Mouse (Mus musculus) thymus, postnatal 14 days (tissue): ENCODE data around the gene Slc22a14.
A peak's percentile ranks its signal among the peaks of the same experiment; 100 is the strongest.

ENCODE experiments used
- DNase-seq: peaks from one replicate; pipeline ENCODE4 v3.0.0; 2021

Gene Slc22a14

DNA sequence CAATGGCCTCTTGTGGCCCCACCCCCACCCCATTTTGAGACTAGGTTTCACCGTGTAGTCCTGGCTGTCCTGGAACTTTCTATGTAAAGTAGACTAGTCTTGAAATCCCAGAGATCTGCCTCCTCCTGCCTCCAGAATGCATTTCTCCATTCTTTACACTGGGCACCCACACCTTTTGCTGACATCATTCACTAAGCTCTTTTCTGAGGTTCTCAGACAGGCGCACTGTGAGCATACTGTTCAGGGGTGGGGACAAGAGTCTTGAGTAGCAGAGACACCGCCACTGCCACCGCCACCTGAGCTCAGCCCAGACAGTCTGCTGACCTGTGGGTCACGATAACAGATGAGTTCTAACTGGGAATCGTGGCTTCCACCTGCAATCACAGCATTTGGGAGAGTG, 9.4 kb downstream of the Slc22a14 start:
- no peak for DNase-seq

- DNase-seq = no peak
Measured at GRCm38 (mm10) chr9:119353926-119354325, 11.4 kb downstream of the Slc22a14 start.

DNA sequence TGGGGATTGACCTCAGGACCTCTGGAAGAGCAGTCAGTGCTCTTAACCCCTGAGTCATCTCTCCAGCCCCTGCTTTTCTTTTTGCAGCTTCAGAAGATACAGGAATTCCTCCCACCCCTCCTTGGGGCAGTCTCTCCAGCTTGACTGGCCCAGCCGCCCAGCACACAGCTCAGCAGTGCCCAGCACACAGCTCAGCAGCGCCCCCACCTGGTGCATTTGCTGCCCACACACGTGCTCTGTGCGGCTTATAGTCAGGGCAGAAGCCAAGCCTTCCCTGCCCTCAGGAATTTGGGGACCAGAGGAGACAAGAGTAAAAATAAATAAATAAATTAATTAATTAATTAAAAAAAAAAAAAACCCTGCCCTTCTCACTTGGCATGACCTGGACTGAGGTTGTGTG, 13.3 kb downstream of the Slc22a14 start:
- peak; percentile 79 for DNase-seq

GRCm38 (mm10) chr9:119350947-119351705, 14.2 kb downstream of the Slc22a14 start:
- DNase-seq = no peak

- no peak for DNase-seq
Measured at GRCm38 (mm10) chr9:119350531-119350930, 14.8 kb downstream of the Slc22a14 start.

GRCm38 (mm10) chr9:119346376-119346775, 19.0 kb downstream of the Slc22a14 start:
- no peak for DNase-seq

- DNase-seq = no peak
Measured at GRCm38 (mm10) chr9:119342728-119343127, 22.6 kb downstream of the Slc22a14 start.

GRCm38 (mm10) chr9:119340909-119341816, 24.2 kb downstream of the Slc22a14 start, which contains the start of gene Myd88:
Gene Myd88, minus strand, starts transcription at chr9:119341411.
- peak; percentile 94 for DNase-seq

- DNase-seq = no peak
Measured at GRCm38 (mm10) chr9:119340212-119340580, 25.2 kb downstream of the Slc22a14 start.

DNA sequence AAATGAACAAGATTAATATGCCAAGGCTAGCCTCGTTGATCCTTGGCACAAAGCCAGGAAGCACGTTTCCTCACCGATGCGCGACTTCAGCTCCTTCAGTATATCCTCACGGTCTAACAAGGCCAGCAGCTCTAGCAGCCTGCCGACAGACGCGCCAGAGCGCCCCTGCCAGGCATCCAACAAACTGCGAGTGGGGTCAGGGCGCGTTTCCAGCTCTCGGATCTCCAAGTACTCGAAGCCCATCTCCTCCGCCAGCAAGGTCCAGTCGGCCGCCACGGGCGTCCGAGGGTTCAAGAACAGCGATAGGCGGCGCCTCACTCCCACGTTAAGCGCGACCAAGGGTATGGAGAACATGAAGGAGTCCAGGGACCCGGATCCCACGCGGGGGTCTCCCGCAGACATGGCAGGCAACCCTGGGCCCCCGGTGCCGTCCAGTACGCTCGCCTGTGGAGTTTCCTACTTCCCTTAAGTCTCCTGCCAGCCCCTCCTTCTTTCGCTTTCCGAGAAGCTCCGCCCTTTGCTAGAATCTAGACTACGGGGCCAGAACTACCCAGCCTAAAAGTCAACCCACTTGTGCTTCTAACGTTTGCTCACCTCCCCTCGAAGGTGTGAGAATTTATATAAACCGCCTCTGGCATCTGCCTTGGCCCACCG, 25.7 kb downstream of the Slc22a14 start, which contains the start of gene Acaa1a:
Gene Acaa1a (plus strand): TSS at position 119 of the 654 bp plus-strand sequence.
- DNase-seq = peak; percentile 72

GRCm38 (mm10) chr9:119339106-119339505, 26.2 kb downstream of the Slc22a14 start:
- peak; percentile 35 for DNase-seq

- DNase-seq = no peak
Measured at GRCm38 (mm10) chr9:119338350-119338749, 27.0 kb downstream of the Slc22a14 start.

GRCm38 (mm10) chr9:119337842-119338241, 27.5 kb downstream of the Slc22a14 start:
- DNase-seq = no peak

- DNase-seq = no peak
Measured at GRCm38 (mm10) chr9:119335571-119335970, 29.8 kb downstream of the Slc22a14 start.

DNA sequence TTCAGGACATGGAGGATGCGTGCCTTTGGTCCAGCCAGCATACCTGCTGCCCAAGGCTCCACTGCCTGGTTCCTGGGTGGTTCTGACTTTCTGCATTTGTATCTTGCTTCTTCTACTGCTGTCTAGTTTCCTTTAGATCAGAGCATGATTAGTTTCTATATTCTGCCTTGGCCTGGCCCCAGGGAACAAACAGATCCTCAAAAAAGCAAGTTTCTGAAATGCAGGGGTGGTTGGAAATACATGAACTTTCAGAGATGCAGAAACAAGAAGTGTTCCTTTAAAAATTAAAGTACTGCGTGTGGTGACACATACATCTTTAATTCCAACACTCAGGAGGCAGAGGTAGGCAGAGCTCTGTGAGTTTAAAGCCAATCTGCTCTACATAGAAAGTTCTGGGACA, 30.5 kb downstream of the Slc22a14 start:
- no peak for DNase-seq

DNA sequence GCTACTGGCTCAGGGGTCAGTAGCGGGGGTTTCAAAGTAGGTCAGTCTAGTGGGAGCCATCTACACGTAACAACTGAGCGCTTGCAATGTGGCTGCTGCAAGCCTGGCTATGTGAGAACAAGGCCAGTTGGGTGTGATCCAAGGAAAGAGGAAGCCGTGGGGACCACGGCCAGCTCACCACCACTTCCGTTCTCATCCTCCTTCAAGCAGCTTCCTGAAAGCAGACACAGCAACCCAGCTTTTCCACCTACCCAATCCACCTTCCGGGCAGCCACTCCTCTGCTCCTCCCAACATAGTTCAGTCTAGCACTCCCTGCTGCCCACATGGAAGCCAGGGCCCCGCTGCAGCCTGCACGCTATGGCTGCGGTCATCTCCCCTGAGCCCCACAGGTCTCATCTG, 31.0 kb downstream of the Slc22a14 start:
- DNase-seq = peak; percentile 28

DNA sequence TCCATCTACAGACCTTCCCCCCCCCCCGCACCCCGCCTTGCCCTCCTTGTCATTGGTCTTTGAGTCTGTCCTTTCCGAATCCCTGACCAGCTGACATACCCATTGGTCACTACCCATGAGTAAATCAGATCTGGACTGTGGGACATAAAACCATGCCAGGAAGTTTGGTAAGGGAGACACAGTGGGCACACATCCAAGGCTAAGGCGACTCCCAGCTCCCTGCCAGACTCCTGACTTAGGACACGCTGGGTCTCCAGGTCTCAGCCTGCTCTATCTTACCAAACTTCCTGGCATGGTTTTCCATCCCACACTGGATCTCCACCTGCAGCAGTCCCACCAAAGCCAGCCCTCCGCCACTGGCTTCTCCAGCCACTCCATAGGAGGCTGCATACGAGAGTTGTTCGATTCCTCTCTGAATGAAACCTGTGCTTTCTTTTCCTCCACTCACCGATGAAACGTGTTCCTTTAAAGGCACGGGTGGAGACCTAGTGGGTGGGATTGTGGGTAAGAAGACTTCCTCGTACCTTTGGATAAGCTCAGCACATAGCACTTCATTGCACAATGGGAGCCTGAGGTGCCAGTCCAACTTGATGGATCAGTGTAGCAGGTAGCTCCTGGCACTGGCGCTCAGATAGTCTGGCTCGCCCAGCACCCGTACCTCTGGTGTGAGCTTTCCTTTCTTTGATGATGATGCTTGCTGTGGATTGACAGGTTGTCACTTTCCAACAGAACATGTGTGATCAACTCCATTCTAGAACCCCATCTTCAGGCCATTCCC, 35.0 kb downstream of the Slc22a14 start:
- DNase-seq = no peak

DNA sequence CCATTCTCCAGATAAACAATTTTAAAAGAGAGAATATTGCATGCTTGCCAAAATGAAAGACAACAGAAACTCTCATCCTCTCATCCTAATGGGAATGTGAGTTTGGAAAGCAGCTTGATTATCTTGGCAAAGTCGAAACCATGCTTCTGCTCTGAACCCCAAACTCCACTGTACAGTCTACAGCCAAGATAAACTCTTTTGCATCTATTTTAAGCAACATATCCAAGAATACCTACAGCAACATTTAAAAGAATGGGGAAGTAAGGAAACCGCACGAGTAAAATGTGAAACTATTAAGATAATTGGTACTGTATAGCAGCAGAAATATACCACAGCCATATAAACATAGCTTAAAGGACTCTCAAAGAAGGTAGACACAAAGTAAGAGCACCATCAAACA, 36.9 kb downstream of the Slc22a14 start:
- no peak for DNase-seq

DNA sequence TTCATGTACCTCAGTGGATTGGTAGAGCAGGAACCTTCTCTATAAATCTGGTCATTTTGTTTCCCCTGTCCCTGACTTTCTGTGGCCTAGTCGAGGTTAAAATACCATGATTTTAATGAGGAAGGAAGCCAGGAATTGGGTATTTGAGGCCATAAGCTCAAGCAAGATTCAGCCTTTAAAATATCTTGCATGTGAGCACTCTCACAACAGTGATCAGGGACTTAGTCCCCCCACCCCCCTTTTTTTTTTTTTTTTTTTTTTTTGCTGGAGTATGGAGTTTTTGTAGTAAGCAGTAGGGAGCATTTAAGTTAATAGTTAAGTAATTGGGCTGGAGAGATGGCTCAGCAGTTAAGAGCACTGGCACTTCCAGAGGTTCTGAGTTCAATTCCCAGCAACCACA, 41.2 kb downstream of the Slc22a14 start:
- no peak for DNase-seq

DNA sequence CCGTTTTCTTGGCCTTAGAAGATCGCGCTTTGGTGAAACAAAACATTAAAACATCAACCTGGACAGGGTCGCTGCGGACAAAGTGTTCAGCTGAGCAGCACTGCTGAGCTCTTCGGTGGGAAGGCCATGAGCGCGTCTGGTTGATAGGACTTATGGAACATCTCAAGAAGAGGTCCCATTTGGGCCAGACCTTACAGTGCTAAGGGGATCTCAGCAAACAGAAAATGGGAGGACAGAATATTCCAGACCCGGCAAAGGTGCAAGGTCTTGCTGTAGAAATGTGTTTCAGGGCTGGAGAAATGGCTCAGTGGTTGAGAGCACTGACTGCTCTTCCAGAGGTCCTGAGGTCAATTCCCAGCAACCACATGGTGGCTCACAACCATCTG, 42.1 kb downstream of the Slc22a14 start:
- no peak for DNase-seq

GRCm38 (mm10) chr9:119322289-119323259, 42.8 kb downstream of the Slc22a14 start, which contains the start of gene Oxsr1:
Gene Oxsr1, minus strand, starts transcription at chr9:119322427.
- peak; percentile 97 for DNase-seq
